Mouse (Mus musculus): ENCODE measurements around the gene Hspa1l. TPM values are rescaled to one million over a fixed set of nuclear protein-coding genes. Genes with fewer than 3 reads are reported as not detected.
"Not testable (repeated sequence)": the region's sequence is repeated elsewhere in the genome, so short reads cannot be mapped to it uniquely, and the experiment has no call there.

Hspa1l gene
- 10 to 100 TPM; 14.9 to 31.2 TPM for total RNA-seq (2021)
- long read RNA-seq, experiment 1, transcript Hspa1l-201 (2 exons, 2,472 nt), result major isoform, 18 of 20 reads
- long read RNA-seq, experiment 1, partial matches to known transcripts, result 2 of 20 reads
- long read RNA-seq, experiment 1, other reads (novel, unspliced or antisense), result 0 of 20 reads
- long read RNA-seq, experiment 2, transcript Hspa1l-201 (2 exons, 2,472 nt), result major isoform, 10 of 14 reads
- long read RNA-seq, experiment 2, partial matches to known transcripts, result 4 of 14 reads
- long read RNA-seq, experiment 2, other reads (novel, unspliced or antisense), result 0 of 14 reads

- intact Hi-C loops (cut with DNase I), result not testable (repeated sequence)
- peak; percentile 92 for DNase-seq
- H3K27ac ChIP-seq, result peak within 1 kb of the TSS; percentile 94
Observed at GRCm38 (mm10) chr17:34972069-34972749, at the start of gene Hspa1l, which contains the start of gene Hspa1a. TSS of gene Hspa1l (plus strand) at chr17:34972703. TSS of gene Hspa1a (minus strand) at chr17:34972156.

GRCm38 (mm10) chr17:34922939-34923338, 49.6 kb upstream of the Hspa1l start:
- H3K4me3 ChIP-seq, result no peak overlapping the region
- DNase-seq, result no peak
- H3K27ac ChIP-seq, result no peak overlapping the region
- intact Hi-C loops (cut with DNase I), result no loop called here
- TF ChIP-seq CTCF (IDR thresholded peaks at IDR 0.05), result peak; percentile 29

More at GRCm38 (mm10) chr17:34972069-34972749, at the start of gene Hspa1l, which contains the start of gene Hspa1a:
- peak within 1 kb of the TSS; percentile 74 for H3K4me3 ChIP-seq

GRCm38 (mm10) chr17:34924258-34924657, 48.2 kb upstream of the Hspa1l start:
- H3K4me3 ChIP-seq, result no peak overlapping the region
- no peak for TF ChIP-seq CTCF (IDR thresholded peaks at IDR 0.05)
- intact Hi-C loops (cut with DNase I), result no loop called here
- no peak overlapping the region for H3K27ac ChIP-seq
- DNase-seq, result no peak

- Histone ChIP-seq H3K27ac (no peak overlapping the region), H3K4me3 (no peak overlapping the region)
- DNase-seq, result no peak
- TF ChIP-seq CTCF (IDR thresholded peaks at IDR 0.05), result no peak
- intact Hi-C loops (cut with DNase I), result no loop called here
Observed at GRCm38 (mm10) chr17:34927306-34928019, 45.0 kb upstream of the Hspa1l start.

GRCm38 (mm10) chr17:34928841-34929240, 43.7 kb upstream of the Hspa1l start:
- intact Hi-C loops (cut with DNase I), result no loop called here
- Histone ChIP-seq H3K4me3 (no peak overlapping the region), H3K27ac (no peak overlapping the region)
- DNase-seq, result no peak
- TF ChIP-seq CTCF (IDR thresholded peaks at IDR 0.05), result no peak

- peak within 1 kb of the TSS; percentile 94 for H3K27ac ChIP-seq
- peak; percentile 99 for DNase-seq
- intact Hi-C loops (cut with DNase I), result loop anchor here (2.0 to 10.0 kb wide), 2 partner anchors 20 to 54 kb away; partner anchors contain the start of gene Lsm2
- H3K4me3 ChIP-seq, result peak within 1 kb of the TSS; percentile 89
- peak; percentile 84 for TF ChIP-seq CTCF (IDR thresholded peaks at IDR 0.05)
Observed at GRCm38 (mm10) chr17:34931061-34931734, 41.3 kb upstream of the Hspa1l start, which contains the start of gene Neu1. TSS of gene Neu1 (plus strand) at chr17:34931253.

- TF ChIP-seq CTCF (IDR thresholded peaks at IDR 0.05), result no peak
- intact Hi-C loops (cut with DNase I), result loop anchor here (2.0 to 10.0 kb wide), 2 partner anchors 19 to 53 kb away; partner anchors contain the start of gene Lsm2
- H3K27ac ChIP-seq, result peak overlapping the region; percentile 94
- peak overlapping the region; percentile 89 for H3K4me3 ChIP-seq
- no peak for DNase-seq
Observed at GRCm38 (mm10) chr17:34931735-34932098, 40.8 kb upstream of the Hspa1l start.

- intact Hi-C loops (cut with DNase I), result loop anchor here (10.0 kb wide), 1 partner anchor 53 kb away; the partner anchor contains the start of gene Lsm2
- no peak for DNase-seq
- no peak for TF ChIP-seq CTCF (IDR thresholded peaks at IDR 0.05)
- peak overlapping the region; percentile 89 for H3K4me3 ChIP-seq
- H3K27ac ChIP-seq, result peak overlapping the region; percentile 94; the same call in 1 of the 2 replicates
Observed at GRCm38 (mm10) chr17:34932287-34932686, 40.2 kb upstream of the Hspa1l start.

GRCm38 (mm10) chr17:34934031-34934430, 38.5 kb upstream of the Hspa1l start:
- DNase-seq, result no peak
- Histone ChIP-seq H3K27ac (peak overlapping the region; percentile 48), H3K4me3 (peak overlapping the region; percentile 55)
- TF ChIP-seq CTCF (IDR thresholded peaks at IDR 0.05), result no peak
- intact Hi-C loops (cut with DNase I), result loop anchor here (10.0 kb wide), 1 partner anchor 51 kb away; the partner anchor contains the start of gene Lsm2

- no peak for TF ChIP-seq CTCF (IDR thresholded peaks at IDR 0.05)
- H3K4me3 ChIP-seq, result peak overlapping the region; percentile 55
- peak overlapping the region; percentile 48 for H3K27ac ChIP-seq
- intact Hi-C loops (cut with DNase I), result loop anchor here (10.0 kb wide), 1 partner anchor 50 kb away; the partner anchor contains the start of gene Lsm2
- DNase-seq, result no peak
Observed at GRCm38 (mm10) chr17:34934830-34935229, 37.7 kb upstream of the Hspa1l start.

GRCm38 (mm10) chr17:34937960-34938505, 34.5 kb upstream of the Hspa1l start:
- TF ChIP-seq CTCF (IDR thresholded peaks at IDR 0.05), result no peak
- DNase-seq, result no peak
- Histone ChIP-seq H3K4me3 (no peak overlapping the region), H3K27ac (no peak overlapping the region)
- intact Hi-C loops (cut with DNase I), result loop anchor here (10.0 kb wide), 1 partner anchor 47 kb away; the partner anchor contains the start of gene Lsm2

Data from gastrocnemius, adult 2 months (tissue).